Mouse (Mus musculus) ovary, postnatal 10 days (tissue): ENCODE data around the gene Kcnn3.
A peak's percentile ranks its signal among the peaks of the same experiment; 100 is the strongest.

Experiments
- DNase-seq: peaks from one replicate; pipeline ENCODE4 v3.0.0; 2022; ENCODE audit warnings: low spot score

The Kcnn3 gene

DNA sequence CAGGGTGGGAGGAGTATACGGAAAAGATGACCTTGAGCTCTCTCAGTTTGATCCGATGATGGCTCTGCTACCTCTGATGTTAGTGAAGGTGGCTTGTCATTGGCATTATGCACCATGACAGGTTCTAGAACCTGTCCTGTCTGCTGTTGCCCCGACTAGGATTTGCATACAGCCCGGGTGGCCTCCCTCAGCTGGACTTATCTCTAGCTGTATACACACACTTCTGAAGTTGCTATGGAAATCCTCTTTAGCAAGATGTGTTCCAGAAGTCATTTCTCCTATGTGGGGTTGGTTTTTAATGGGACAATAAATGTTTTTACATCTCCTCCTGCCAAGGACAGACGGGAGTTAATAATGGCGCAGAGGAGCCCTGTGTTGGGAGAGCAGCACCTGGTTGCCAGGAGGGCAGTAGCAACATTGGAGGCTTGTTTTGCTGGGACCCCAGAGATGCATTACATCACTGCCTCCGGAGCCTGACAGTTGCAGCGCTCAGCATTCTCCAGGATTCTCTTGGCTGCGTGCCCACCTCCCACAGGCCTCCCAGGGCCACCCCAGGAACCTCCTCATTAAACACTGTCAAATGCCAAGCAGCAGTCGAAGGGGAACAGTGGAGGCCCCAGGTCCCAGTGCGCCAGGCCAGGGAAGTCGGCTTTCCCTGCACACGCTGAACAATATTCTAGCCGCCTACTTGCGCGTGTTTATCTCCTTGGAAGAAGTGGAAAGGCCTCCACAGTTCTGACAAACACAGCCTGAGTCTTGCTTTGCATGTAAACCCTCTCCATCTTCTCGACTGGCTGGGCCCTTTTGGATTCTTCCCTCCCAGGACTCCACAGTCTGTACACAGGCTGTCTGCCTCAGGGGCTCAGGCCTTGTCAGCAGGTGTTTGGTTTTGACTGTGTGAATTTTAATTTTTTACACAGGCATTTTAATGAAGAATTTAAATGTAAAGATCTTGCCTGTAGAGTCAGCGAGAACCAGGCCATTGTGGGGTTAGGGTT lies 93.9 kb downstream of the Kcnn3 start:
- DNase-seq = peak; percentile 64

DNA sequence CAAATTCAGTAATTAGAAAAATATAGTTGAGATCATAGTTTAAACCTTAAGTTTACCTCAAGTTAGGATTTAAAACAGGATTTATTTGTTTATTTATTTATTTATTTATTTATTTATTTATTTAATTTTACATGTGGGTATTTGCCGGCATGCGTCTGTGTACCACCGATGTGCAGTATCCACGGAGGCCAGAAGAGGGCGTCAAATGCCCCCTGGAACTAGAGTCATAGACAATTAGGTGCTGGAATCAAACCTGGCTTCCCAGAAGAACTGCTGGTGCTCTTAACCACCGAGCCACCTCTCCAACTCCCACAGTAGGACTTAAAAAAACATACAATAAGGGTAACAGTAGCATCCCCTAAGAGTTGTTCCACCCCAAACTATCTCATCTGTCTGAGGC lies 96.9 kb downstream of the Kcnn3 start:
- no peak for DNase-seq

DNA sequence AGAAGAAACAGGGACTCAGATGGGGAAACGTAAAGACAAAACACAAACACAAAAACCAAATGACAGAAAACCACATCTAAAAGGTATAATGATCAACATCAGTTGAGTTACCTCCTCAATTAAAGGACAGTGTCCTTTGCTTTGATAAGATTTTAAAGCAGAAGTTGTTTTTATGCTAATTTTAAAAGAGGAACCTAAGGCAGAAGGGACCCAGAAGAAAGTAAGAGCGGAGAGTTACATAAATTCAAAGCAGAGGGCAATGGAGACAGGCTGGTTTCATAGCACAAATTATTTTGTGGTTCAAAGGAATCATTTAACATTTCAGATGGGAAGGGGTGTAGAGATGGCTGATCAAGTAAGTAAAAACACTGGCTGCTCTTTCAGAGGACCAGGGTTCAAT lies 97.4 kb downstream of the Kcnn3 start:
- DNase-seq = no peak

DNA sequence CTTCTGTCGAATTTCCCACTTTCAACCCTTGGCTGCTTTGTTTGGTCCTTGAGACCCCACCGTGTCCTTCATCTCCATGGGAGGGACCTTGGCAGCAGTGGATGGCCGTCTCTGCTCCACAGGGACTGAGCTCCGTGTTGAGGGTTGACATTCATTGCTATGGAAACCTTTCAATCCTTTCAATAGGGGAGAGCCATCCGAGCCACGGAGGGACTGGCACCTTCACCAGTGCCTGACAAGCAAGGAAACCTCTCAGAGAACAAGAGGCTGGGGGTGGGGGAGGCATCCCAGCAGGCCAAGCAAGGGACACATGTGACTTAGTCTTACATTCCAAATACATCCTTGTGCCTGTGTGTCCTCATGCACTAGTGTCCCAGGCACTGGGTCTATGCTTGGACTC lies 102.9 kb downstream of the Kcnn3 start:
- DNase-seq = no peak

DNA sequence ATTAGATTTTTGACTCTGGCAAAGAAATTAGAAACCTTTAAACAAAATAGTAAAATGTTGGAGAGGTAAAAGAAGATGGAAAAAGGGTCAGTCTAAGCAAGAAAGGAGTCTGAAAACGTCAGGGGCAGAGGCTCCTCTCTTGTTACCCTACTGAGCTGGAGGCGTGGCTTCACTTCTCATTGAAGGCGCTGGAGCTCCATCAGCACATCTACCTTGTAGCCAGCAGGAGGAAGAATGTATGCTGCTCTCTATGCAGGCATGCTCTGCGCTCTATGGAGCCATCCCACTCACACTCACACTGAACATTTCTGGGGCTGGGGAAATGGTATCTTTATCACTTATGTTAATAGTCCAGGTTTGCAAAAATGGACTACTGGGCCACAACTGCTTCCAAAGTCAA lies 103.6 kb downstream of the Kcnn3 start:
- DNase-seq = no peak

DNA sequence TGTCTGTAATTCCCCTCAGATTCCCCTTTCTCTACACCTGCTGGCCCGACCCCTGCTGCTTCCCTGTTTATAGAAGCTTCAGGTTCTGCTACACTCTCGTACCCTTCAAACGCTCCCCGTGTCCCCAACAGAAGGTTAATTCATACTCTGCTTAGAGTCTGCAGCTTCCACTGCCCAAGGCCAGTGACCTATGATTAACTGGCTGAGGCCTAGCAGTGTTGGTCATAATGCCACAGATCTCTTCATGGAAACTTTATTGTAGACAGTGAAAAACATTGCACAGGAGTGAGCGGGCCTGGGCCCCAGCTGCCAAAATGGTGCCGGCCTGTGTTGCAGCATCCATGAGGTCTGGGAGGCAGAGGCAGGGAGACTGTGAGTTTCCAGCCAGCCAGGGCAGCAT lies 104.0 kb downstream of the Kcnn3 start:
- DNase-seq = no peak

DNA sequence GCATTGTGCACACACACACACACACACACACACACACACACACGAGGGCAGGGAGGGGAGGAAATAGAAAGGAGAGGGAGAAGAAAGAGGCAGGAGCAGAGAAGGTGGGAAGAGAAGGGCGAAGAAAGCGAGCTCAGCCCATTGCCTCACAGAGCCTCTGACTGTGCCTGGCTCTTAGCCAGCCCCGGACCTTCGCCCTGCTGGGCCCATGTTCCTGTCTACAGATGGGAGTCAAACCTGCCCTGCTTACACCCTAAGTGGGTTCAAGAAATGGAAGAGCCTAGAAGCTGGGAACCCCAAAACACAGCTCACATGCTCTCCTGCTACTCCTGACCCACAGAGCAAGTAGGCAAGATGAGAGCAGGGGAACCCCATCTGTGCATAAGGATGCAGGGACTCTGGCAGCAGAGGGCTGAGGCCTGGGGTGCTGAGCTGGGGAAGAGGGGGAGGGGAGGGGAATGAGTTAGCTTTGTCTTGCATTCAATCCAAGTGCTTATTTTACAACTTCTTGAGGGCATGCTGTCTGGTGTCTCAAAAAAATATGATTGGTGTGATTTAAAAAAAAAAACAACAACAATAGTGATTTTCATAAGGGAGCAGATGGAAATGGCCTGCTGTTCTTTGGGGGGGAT lies 105.0 kb downstream of the Kcnn3 start:
- no peak for DNase-seq

DNA sequence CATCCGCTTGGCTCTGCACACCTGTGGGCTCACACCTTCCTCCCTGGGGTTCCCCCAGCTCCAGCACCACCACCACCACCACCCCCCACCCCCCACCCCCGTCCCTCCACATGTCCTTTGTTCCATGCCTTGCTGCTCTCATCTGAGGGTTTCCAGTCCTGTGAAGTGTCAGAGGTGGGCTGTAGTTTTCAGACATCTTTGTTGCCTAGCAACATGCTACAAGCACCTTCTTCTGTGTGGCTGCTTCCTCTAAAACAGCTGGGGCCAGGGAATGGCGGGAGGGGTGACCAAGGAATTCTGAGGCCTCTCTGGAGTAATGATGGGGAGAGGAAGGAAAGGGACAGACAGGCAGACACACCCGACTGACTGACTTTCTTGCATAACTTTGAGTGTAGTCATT lies 106.6 kb downstream of the Kcnn3 start:
- no peak for DNase-seq

DNA sequence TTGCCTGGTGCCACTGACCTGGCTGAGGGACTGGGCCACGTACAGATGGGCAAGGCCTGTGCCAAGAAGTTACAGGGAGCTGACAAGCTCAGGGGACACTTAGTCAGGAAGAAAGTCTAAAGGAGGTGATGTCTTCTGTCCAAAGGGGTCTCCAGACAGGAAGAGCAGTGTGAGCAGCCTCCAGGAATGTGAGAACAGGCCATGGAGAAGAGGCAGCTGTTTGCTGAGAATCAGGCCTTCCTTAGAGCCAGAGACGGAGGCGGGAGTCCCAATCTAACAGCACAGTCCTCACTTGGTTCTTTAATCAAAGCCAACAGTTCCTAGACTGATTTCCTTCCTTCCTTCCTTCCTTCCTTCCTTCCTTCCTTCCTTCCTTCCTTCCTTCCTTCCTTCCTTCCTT lies 109.8 kb downstream of the Kcnn3 start:
- DNase-seq = no peak

- no peak for DNase-seq
These were observed 111.8 kb downstream of the Kcnn3 start for GRCm38 (mm10) chr3:89631750-89632149.

- DNase-seq = no peak
These were observed 113.6 kb downstream of the Kcnn3 start for GRCm38 (mm10) chr3:89633531-89633930.

GRCm38 (mm10) chr3:89633941-89634340 lies 114.0 kb downstream of the Kcnn3 start:
- DNase-seq = no peak

- DNase-seq = no peak
These were observed 120.8 kb downstream of the Kcnn3 start for GRCm38 (mm10) chr3:89640804-89641203.

DNA sequence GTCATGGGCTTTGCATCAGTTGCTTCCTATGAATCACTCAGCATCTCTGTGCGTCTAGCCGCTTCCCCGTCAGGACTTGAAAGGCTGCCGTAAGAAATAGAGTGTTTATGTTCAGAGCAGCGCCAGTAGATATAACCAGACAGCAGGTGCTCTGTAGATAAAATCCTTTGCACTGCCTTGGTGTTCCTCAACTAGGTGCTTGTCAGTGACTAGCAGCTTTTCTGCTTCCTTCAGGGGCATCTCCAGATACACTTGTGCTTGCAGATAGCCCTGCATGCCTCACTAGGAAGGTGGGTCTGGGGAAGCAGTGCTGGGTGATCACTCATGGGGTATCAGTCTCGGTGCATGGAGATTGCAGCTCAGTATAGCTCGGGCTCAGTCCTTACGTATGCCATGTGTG lies 123.4 kb downstream of the Kcnn3 start:
- no peak for DNase-seq

DNA sequence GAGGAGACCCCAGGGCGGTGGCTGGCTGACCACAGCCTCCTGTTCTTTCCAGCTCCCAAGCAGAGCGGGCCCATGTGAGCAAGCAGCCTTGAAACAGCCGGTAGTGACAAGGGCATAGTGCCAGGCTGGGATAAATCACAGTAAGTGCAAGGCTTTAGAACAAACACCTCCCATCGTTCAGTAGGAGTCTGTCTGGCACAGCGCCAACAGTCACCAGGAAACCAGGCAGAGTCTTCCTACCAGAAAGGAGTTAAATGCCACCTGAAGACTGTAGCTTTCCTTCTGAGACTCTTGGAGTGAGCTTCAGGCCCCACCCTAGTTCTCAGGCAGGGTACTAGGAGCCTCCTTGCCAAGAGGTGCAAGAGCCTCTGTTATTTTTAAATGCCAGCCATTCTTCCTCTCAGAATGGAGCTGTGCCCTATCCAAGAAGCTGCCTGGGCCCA lies 126.9 kb downstream of the Kcnn3 start:
- DNase-seq = peak; percentile 59

DNA sequence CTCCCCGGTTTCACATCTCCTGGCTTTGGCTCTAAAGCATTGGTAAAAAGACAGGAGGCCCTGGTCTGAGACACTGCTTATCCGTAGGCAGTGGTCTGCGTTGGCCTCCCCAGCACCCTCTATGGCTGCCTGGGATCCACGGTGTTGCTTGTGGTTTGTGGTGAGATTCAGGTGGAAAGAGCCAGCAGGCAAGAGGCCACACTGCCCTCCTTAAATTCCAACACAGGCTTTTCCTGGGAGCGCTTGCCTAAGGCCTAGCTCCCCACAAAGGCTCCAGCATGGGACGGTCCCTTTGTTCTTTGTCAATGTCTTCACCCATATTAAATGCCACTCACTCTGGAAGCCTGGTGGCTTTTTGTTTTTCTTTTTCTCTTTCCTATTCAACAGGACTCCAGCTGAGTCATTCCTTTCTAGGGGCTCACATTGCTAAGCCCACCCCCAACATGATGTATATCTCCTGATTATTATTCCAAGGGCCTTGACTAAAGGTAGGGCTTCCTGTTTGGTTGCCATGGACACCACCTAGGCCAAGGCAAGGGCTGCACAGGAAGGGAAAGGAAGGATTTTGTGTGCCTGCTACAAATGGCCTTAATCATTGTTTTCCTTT lies 127.4 kb downstream of the Kcnn3 start:
- DNase-seq = no peak

DNA sequence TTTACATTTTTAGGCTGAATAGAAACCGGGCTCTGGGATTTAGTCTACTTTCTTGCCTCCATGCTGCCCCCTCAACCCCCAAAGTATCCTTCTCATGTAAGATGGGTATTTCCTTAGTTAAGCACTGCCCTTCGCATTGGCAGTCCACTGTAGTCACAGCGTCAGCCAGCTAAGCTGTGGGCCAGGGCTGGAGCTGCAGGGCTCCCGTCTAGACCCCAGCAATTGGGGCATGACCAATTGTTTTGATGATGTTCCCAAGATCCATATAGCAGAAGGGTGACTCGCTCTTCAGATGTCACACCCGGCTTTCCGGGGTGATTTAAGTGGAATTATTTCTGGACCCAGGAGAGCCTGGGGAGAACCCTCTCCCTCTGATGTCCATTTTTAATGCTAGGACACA lies 129.9 kb downstream of the Kcnn3 start:
- DNase-seq = no peak

GRCm38 (mm10) chr3:89653231-89653954 lies 133.4 kb downstream of the Kcnn3 start:
- no peak for DNase-seq

- no peak for DNase-seq
These were observed 137.1 kb downstream of the Kcnn3 start for GRCm38 (mm10) chr3:89657092-89657491.

- DNase-seq = no peak
These were observed 138.5 kb downstream of the Kcnn3 start for GRCm38 (mm10) chr3:89658457-89658856.

DNA sequence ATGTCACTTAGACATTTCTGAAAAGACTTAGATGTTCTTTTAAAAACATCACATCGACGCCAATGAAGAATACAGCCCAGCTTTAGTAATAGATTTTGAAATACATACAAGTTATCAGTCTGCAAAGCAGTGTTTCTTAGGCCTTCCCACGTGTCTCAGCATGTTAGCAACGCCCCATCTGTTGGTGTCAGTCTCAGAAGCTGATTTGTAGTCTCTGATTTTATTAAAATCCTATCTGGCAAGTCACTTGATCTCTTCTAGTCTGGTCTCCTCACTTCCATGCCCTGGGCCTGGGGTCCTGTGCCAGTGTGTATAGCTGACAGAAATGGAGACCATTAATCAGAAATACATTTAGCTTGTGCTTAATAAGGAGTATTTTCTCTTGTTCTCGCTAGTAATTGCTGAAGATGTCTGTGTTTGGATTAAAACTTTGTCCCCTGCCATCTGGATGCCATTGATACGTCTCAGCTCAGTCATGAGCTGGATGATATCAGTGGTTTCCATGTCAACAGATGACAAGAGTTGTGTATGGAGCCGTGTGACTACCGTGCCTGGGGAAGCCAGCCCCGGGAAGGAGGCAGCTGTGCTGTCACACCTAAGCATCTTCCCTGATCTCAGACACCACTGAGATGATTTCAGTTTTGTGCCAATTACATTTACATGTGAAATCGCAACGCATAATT lies 140.1 kb downstream of the Kcnn3 start:
- DNase-seq = no peak

DNA sequence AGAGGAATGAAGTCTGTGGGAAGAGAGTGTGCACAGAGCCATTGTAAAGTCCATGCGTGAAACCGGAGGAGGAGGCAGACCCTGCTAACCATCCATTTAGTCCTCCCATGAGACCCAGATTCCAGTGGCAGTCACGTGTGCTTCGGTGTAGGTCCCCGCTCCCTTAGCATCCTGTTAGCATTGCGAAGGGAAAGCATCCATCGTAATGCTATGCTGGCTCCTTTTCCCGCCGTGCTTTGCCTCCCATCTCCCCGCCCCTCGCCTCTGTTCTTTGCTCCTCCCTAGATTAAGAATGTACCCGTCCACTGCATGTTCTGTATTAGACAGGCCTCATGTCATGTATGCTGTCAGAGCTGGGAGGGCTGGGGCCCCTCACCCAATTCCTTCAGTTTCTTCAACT lies 144.8 kb downstream of the Kcnn3 start:
- no peak for DNase-seq
